Mouse (Mus musculus) stomach, embryonic 16.5 days (tissue): ENCODE measurements around the gene St7. TPM values are rescaled to one million over a fixed set of nuclear protein-coding genes. Genes with fewer than 3 reads are reported as not detected.

Experiments
- ATAC-seq: fragments of 200-750 bp; cut with Nextera tagmentation; 2 replicates; pipeline ENCODE4 v1.8.0; 2017; ENCODE audit warnings: moderate number of reproducible peaks, moderate TSS enrichment; ENCODE audit not compliant: insufficient read depth, low FRiP score
- H3K27ac ChIP-seq: fragments of 300-500 bp; sonication (generic); 2 replicates; pipeline ENCODE4 v1.5.1; 2014; ENCODE audit warnings: low read length
- H3K27me3 ChIP-seq: fragments of 300-500 bp; sonication (generic); 2 replicates; pipeline ENCODE4 v1.6.1; 2014; ENCODE audit warnings: low read length, control low read depth, mixed read lengths; ENCODE audit not compliant: control insufficient read depth, insufficient read depth
- H3K36me3 ChIP-seq: fragments of 300-500 bp; sonication (generic); 2 replicates; pipeline ENCODE4 v1.6.1; 2014; ENCODE audit warnings: low read length; ENCODE audit not compliant: control insufficient read depth, insufficient read depth
- H3K4me1 ChIP-seq: fragments of 300-500 bp; sonication (generic); 2 replicates; pipeline ENCODE4 v1.6.1; 2014; ENCODE audit warnings: low read length, control low read depth, mixed read lengths; ENCODE audit not compliant: control insufficient read depth, insufficient read depth
- H3K4me2 ChIP-seq: fragments of 300-500 bp; sonication (generic); 2 replicates; pipeline ENCODE4 v1.6.1; 2014; ENCODE audit warnings: low read depth, low read length, mixed read lengths
- H3K4me3 ChIP-seq: fragments of 300-500 bp; sonication (generic); replicated peaks from 2 replicates; pipeline ENCODE4 v1.5.1; 2014; ENCODE audit warnings: mild to moderate bottlenecking, low read length
- H3K9ac ChIP-seq: fragments of 300-500 bp; sonication (generic); 2 replicates; pipeline ENCODE4 v1.6.1; 2014; ENCODE audit warnings: low read length
- H3K9me3 ChIP-seq: fragments of 300-500 bp; sonication (generic); replicated peaks from 2 replicates; pipeline ENCODE4 v1.6.1; 2016; ENCODE audit warnings: low read length, control low read depth; ENCODE audit not compliant: control insufficient read depth
- WGBS: fragments of 180-500 bp; shearing (Covaris S2); extraction: QIAGEN DNeasy Blood & Tissue Kit; methylation state at CpG from one replicate; pipeline ENCODE4 v1.1.7; 2014; 5-methylcytosine and 5-hydroxymethylcytosine counted together
- polyA plus RNA-seq: library from polyadenylated mRNA; unstranded; fragments of >200 nt; fragmentation: Nextera tagmentation; extraction: Ambion mirVana; gene quantifications from 2 replicates; pipeline ENCODE4 v1.2.1, GENCODE M21; 2015

Gene St7
- polyA plus RNA-seq, 1 experiment from 2014 or later: 21.5 TPM

DNA sequence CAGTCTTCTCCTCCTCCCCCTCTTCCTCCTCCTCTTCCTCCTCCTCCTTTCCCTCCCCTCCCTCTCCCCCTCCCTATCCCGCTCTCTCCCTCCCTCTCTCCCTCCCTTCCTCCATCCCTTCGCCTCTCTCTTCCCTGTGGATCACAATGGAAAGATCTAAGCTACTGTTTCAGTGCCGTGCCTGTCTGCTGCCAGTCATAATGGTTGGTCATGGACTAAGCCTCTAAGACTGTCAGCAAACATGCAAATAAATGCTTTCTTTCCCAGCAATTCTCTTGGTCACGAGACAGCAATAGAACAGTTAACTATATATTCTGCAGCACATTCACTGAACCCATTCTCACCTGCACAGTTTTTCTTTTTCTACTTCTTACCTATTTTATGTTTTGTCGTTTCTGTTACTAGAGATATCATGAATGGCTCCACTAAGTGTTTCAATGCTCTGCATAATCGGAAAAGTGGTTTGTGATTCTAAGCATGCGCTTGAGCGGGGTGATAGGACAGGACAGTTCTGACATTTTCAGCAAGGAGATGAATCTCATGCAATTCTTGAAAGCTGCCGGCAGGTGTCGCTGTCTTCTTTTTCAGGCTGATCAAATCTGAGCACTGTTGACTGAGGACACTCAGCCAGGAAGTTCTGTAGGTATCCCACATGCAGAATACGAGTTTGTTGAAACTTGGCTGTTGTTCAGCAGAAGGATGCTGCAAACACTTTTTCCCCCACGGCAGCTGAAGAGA, 17.5 kb upstream of the St7 start:
- no peaks in the 10 kb centered on the region for H3K4me1 ChIP-seq
- H3K27ac ChIP-seq: no peak overlapping the region
- no peak overlapping the region for H3K4me2 ChIP-seq
- no peaks in the 10 kb centered on the region for H3K36me3 ChIP-seq
- no peaks in the 10 kb centered on the region for H3K27me3 ChIP-seq
- WGBS: 20% methylated on average over 12 of the region's 12 CpGs
- no peaks in the 10 kb centered on the region for H3K9me3 ChIP-seq
- no peak overlapping the region for H3K4me3 ChIP-seq
- H3K9ac ChIP-seq: no peak overlapping the region
- no peak for ATAC-seq

- ATAC-seq: no peak
Observed at GRCm38 (mm10) chr6:17677008-17677407, 15.7 kb upstream of the St7 start.

GRCm38 (mm10) chr6:17680266-17680925, 12.3 kb upstream of the St7 start:
- no peak overlapping the region for H3K9ac ChIP-seq
- no peak overlapping the region for H3K4me3 ChIP-seq
- H3K4me1 ChIP-seq: no peaks in the 10 kb centered on the region
- no peaks in the 10 kb centered on the region for H3K9me3 ChIP-seq
- H3K4me2 ChIP-seq: no peak overlapping the region
- H3K27ac ChIP-seq: no peak overlapping the region
- H3K36me3 ChIP-seq: no peaks in the 10 kb centered on the region
- WGBS: 76% methylated on average over 6 of the region's 6 CpGs
- ATAC-seq: no peak
- H3K27me3 ChIP-seq: no peaks in the 10 kb centered on the region

More at GRCm38 (mm10) chr6:17677008-17677407, 15.7 kb upstream of the St7 start:
- no peak overlapping the region for H3K4me3 ChIP-seq
- no peaks in the 10 kb centered on the region for H3K27me3 ChIP-seq
- no peaks in the 10 kb centered on the region for H3K9me3 ChIP-seq
- no peaks in the 10 kb centered on the region for H3K36me3 ChIP-seq
- H3K27ac ChIP-seq: no peak overlapping the region
- no peak overlapping the region for H3K4me2 ChIP-seq
- no peak overlapping the region for H3K9ac ChIP-seq
- no peaks in the 10 kb centered on the region for H3K4me1 ChIP-seq
- 76% methylated on average over 2 of the region's 2 CpGs for WGBS

- Histone ChIP-seq H3K36me3 (no peaks in the 10 kb centered on the region), H3K4me2 (no peak overlapping the region), H3K27me3 (no peaks in the 10 kb centered on the region), H3K9ac (no peak overlapping the region), H3K27ac (no peak overlapping the region), H3K4me3 (no peak overlapping the region), H3K9me3 (no peaks in the 10 kb centered on the region), H3K4me1 (no peaks in the 10 kb centered on the region)
- 97% methylated on average over 8 of the region's 8 CpGs for WGBS
- ATAC-seq: peak; percentile 33
Observed at GRCm38 (mm10) chr6:17681810-17682209, 10.9 kb upstream of the St7 start.

- Histone ChIP-seq H3K4me3 (no peak overlapping the region), H3K27ac (no peak overlapping the region), H3K9ac (no peak overlapping the region), H3K4me2 (no peak overlapping the region), H3K9me3 (0 out of 2 replicates have a peak, but pooled peaks cover 3% of the 10 kb centered on the region), H3K36me3 (no peaks in the 10 kb centered on the region), H3K27me3 (no peaks in the 10 kb centered on the region), H3K4me1 (0 out of 2 replicates have a peak, but pooled peaks cover 5% of the 10 kb centered on the region)
- no peak for ATAC-seq
- WGBS: 63% methylated on average over 5 of the region's 5 CpGs
Observed at GRCm38 (mm10) chr6:17688676-17689075, 4.1 kb upstream of the St7 start.

GRCm38 (mm10) chr6:17693726-17694549, 1.2 kb downstream of the St7 start:
- Histone ChIP-seq H3K4me2 (peak overlapping the region; percentile 65), H3K4me3 (peak overlapping the region; percentile 75), H3K9ac (peak overlapping the region; percentile 85), H3K36me3 (no peaks in the 10 kb centered on the region), H3K9me3 (no peaks in the 10 kb centered on the region), H3K27me3 (no peaks in the 10 kb centered on the region), H3K27ac (peak overlapping the region; percentile 93), H3K4me1 (peaks cover 12% of the 10 kb centered on the region)
- under 1% methylated on average over 96 of the region's 97 CpGs for WGBS
- ATAC-seq: peak; percentile 88

DNA sequence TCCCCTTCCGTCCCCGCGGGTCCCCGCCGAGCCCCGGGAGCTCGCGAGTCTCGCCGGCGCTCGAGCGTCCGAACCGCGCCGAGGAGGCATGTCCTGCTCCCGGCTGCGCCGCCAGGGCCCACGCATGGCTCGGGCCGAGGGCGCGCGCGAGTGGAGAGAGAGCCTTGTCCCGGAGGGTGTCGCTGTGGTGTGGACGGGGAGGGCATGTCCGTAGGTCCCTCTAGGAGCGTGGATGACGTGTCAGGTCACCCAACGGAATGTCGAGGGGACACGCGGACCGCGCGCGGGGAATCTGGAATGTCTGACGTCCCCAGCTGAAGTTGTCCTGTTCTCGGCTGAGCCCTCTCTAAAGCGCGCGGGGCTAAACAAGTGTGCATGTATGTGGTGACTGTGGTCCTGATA, 1.8 kb downstream of the St7 start:
- Histone ChIP-seq H3K4me2 (peak overlapping the region; percentile 65), H3K27ac (peak overlapping the region; percentile 93), H3K36me3 (no peaks in the 10 kb centered on the region), H3K4me1 (peaks cover 12% of the 10 kb centered on the region), H3K27me3 (no peaks in the 10 kb centered on the region), H3K9ac (peak overlapping the region; percentile 85), H3K9me3 (no peaks in the 10 kb centered on the region), H3K4me3 (peak overlapping the region; percentile 75)
- WGBS: under 1% methylated on average over 46 of the region's 46 CpGs
- peak; percentile 86 for ATAC-seq

DNA sequence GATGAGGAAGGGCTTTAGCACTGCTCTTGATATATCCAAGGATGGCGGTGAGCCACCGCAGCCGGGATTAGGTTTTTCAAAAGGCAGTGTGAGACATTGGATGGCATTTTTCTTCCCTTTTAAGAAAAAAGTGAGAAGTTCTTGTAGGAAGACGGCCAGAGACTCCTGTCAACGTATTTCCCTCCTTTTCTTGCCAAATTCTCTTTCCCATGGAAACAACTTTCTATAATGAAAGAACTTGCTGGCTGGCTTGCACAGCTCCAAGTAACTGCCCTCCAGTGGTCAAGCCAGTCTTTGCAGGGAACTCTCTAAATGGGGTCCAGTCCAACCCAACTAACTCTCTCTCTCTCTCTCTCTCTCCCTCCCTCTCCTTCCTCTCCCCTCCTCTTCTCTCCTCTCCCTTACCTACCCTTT, 3.6 kb downstream of the St7 start:
- Histone ChIP-seq H3K27me3 (no peaks in the 10 kb centered on the region), H3K36me3 (no peaks in the 10 kb centered on the region), H3K9ac (no peak overlapping the region), H3K27ac (peak overlapping the region; percentile 38; the same call in 1 of the 2 replicates), H3K9me3 (no peaks in the 10 kb centered on the region), H3K4me3 (no peak overlapping the region), H3K4me1 (peaks cover 12% of the 10 kb centered on the region), H3K4me2 (peak overlapping the region; percentile 34)
- WGBS: 42% methylated on average over 5 of the region's 5 CpGs
- ATAC-seq: no peak
